In genomic region chr1:92613175-92613574, GRCm38 (mm10) we compare ENCODE assay signal across 30 mouse cellular contexts. TPM values are rescaled to one million over a fixed set of nuclear protein-coding genes. Genes with fewer than 3 reads are reported as not detected.
"Had no signal": no experiment of that assay in that cellular context is flagged by ENCODE, and none has a peak within 500 bp of the region (broad histone marks: within the 10 kb centered on the region; RNA-seq: fewer than 3 reads in every experiment).

No protein-coding gene starts in this region.

- H3K36me3 ChIP-seq: heart, embryonic 10.5 days; heart, embryonic 12.5 days; hindbrain, embryonic 13.5 days; intestine, embryonic 15.5 days; kidney, embryonic 15.5 days; limb, embryonic 13.5 days; limb, embryonic 15.5 days had no signal

- H3K4me1 ChIP-seq: heart, embryonic 10.5 days; heart, embryonic 12.5 days; hindbrain, embryonic 13.5 days; intestine, embryonic 15.5 days; kidney, embryonic 15.5 days; limb, embryonic 13.5 days; limb, embryonic 15.5 days had no signal

- H3K9me3 ChIP-seq: heart, embryonic 10.5 days; hindbrain, embryonic 13.5 days; intestine, embryonic 15.5 days; kidney, embryonic 15.5 days; limb, embryonic 13.5 days; limb, embryonic 15.5 days had no signal

- ATAC-seq: forebrain, embryonic 16.5 days; inflammation-experienced regulatory T-cells, adult 6 months; intestine, embryonic 15.5 days; intestine, postnatal 0 days had no signal

- H3K27ac ChIP-seq: gastrocnemius, adult 2 months; heart, embryonic 10.5 days; hindbrain, embryonic 13.5 days; intestine, embryonic 15.5 days; kidney, embryonic 15.5 days; kidney, postnatal 0 days; limb, embryonic 13.5 days; limb, embryonic 15.5 days had no signal

- H3K4me2 ChIP-seq: heart, embryonic 12.5 days; hindbrain, embryonic 13.5 days; intestine, embryonic 15.5 days; kidney, embryonic 15.5 days; limb, embryonic 13.5 days; limb, embryonic 15.5 days had no signal

- H3K27me3 ChIP-seq: limb, embryonic 15.5 days had no signal

- H3K4me3 ChIP-seq: gastrocnemius, adult 2 months; heart, embryonic 10.5 days; heart, embryonic 12.5 days; hindbrain, embryonic 13.5 days; intestine, embryonic 15.5 days; kidney, embryonic 15.5 days; limb, embryonic 13.5 days; limb, embryonic 15.5 days had no signal

- DNase-seq: gastrocnemius, adult 2 months; gastrocnemius, postnatal 10 days; gastrocnemius, postnatal 25 days; heart, adult 18-20 months; heart, postnatal 10 days; heart, postnatal 4 days; kidney, adult 18-20 months; kidney, adult 9 months; kidney, postnatal 14 days; kidney, postnatal 36 days; layer of hippocampus, adult 9-11 months; layer of hippocampus, postnatal 36 days; left cerebral cortex, postnatal 4 days had no signal

- H3K9ac ChIP-seq: heart, embryonic 12.5 days; intestine, embryonic 15.5 days; kidney, embryonic 15.5 days; limb, embryonic 13.5 days; limb, embryonic 15.5 days had no signal

RNA-seq across cellular contexts. Expression of gene Olfr12, which starts 4.4 kb away (rescaled TPM):
- polyA plus RNA-seq: forebrain, embryonic 16.5 days; heart, embryonic 10.5 days; heart, embryonic 12.5 days; heart, embryonic 14.5 days; heart, embryonic 16.5 days; hindbrain, embryonic 13.5 days; inflammation-experienced regulatory T-cells, adult 6 months; intestine, embryonic 15.5 days; intestine, postnatal 0 days; kidney, embryonic 15.5 days; kidney, postnatal 0 days; large intestine, adult 2 months; limb, embryonic 11.5 days; limb, embryonic 13.5 days; limb, embryonic 15.5 days; liver, adult 2 months had no signal

RNA-seq across cellular contexts. Expression of gene Olfr1410, which starts 7.6 kb away (rescaled TPM):
- polyA plus RNA-seq: forebrain, embryonic 16.5 days; frontal cortex, adult 2 months; heart, embryonic 10.5 days; heart, embryonic 12.5 days; heart, embryonic 14.5 days; heart, embryonic 16.5 days; hindbrain, embryonic 13.5 days; inflammation-experienced regulatory T-cells, adult 6 months; intestine, embryonic 15.5 days; intestine, postnatal 0 days; kidney, embryonic 15.5 days; kidney, postnatal 0 days; large intestine, adult 2 months; limb, embryonic 11.5 days; limb, embryonic 13.5 days; limb, embryonic 15.5 days; liver, adult 2 months had no signal

RNA-seq across cellular contexts. Expression of gene Olfr1411, which starts 19.0 kb away (rescaled TPM):
- polyA plus RNA-seq: forebrain, embryonic 16.5 days; frontal cortex, adult 2 months; heart, embryonic 10.5 days; heart, embryonic 12.5 days; heart, embryonic 14.5 days; heart, embryonic 16.5 days; hindbrain, embryonic 13.5 days; inflammation-experienced regulatory T-cells, adult 6 months; intestine, embryonic 15.5 days; intestine, postnatal 0 days; kidney, embryonic 15.5 days; kidney, postnatal 0 days; large intestine, adult 2 months; limb, embryonic 11.5 days; limb, embryonic 13.5 days; limb, embryonic 15.5 days; liver, adult 2 months had no signal

RNA-seq across cellular contexts. Expression of gene Olfr1412, which starts 27.6 kb away (rescaled TPM):
- polyA plus RNA-seq: forebrain, embryonic 16.5 days; frontal cortex, adult 2 months; heart, embryonic 10.5 days; heart, embryonic 12.5 days; heart, embryonic 14.5 days; heart, embryonic 16.5 days; hindbrain, embryonic 13.5 days; inflammation-experienced regulatory T-cells, adult 6 months; intestine, embryonic 15.5 days; intestine, postnatal 0 days; kidney, embryonic 15.5 days; kidney, postnatal 0 days; large intestine, adult 2 months; limb, embryonic 11.5 days; limb, embryonic 13.5 days; limb, embryonic 15.5 days; liver, adult 2 months had no signal
